In genomic region chr9:68976136-68976535, GRCm38 (mm10) we compare ENCODE assay signal across 18 mouse cellular contexts.
A peak's percentile ranks its signal among the peaks of the same experiment; 100 is the strongest.
DNase-seq lines count a peak whose midpoint lies in the region; ATAC-seq lines count a peak whose summit lies in the region.
"Had no signal": no experiment of that assay in that cellular context is flagged by ENCODE, and none has a peak within 500 bp of the region (broad histone marks: within the 10 kb centered on the region; RNA-seq: fewer than 3 reads in every experiment).

No protein-coding gene starts in this region.

- ATAC-seq in hindbrain, embryonic 11.5 days (ENCODE audit: low FRiP score): no peak
- no peak for ATAC-seq in hindbrain, embryonic 14.5 days (ENCODE audit: low FRiP score)
- no peak for ATAC-seq in embryonic facial prominence, embryonic 13.5 days (ENCODE audit: insufficient number of reproducible peaks, insufficient read depth, low FRiP score, low TSS enrichment, low read depth)
- ATAC-seq in activated CD4-positive, CD25-positive, alpha-beta regulatory T cell, adult 4 months: no peak
- ATAC-seq: intestine, embryonic 16.5 days; liver, embryonic 12.5 days had no signal

- H3K36me3 ChIP-seq in hindbrain, embryonic 11.5 days (ENCODE audit: control insufficient read depth, insufficient read depth, low read length): no peaks in the 10 kb centered on the region
- H3K36me3 ChIP-seq in hindbrain, embryonic 14.5 days (replicated peaks; ENCODE audit: control insufficient read depth, insufficient read depth): no peaks in the 10 kb centered on the region
- no peaks in the 10 kb centered on the region for H3K36me3 ChIP-seq in embryonic facial prominence, embryonic 13.5 days
- H3K36me3 ChIP-seq: embryonic facial prominence, embryonic 12.5 days; forebrain, embryonic 10.5 days; hindbrain, embryonic 13.5 days; liver, embryonic 12.5 days; lung, embryonic 15.5 days; neural tube, embryonic 13.5 days had no signal

- H3K9me3 ChIP-seq in hindbrain, embryonic 11.5 days (ENCODE audit: control insufficient read depth, low read length): no peaks in the 10 kb centered on the region
- no peaks in the 10 kb centered on the region for H3K9me3 ChIP-seq in hindbrain, embryonic 14.5 days (ENCODE audit: control insufficient read depth, low read length)
- H3K9me3 ChIP-seq in embryonic facial prominence, embryonic 13.5 days: no peaks in the 10 kb centered on the region
- H3K9me3 ChIP-seq: embryonic facial prominence, embryonic 12.5 days; forebrain, embryonic 10.5 days; hindbrain, embryonic 13.5 days; liver, embryonic 12.5 days; lung, embryonic 15.5 days; neural tube, embryonic 13.5 days had no signal

- no peaks in the 10 kb centered on the region for H3K27me3 ChIP-seq in hindbrain, embryonic 11.5 days (ENCODE audit: control insufficient read depth, insufficient read depth, low read length)
- no peaks in the 10 kb centered on the region for H3K27me3 ChIP-seq in hindbrain, embryonic 14.5 days (ENCODE audit: control insufficient read depth, insufficient read depth, low read length)
- H3K27me3 ChIP-seq in embryonic facial prominence, embryonic 13.5 days: no peaks in the 10 kb centered on the region; the same call in 1 of the 2 replicates
- H3K27me3 ChIP-seq: hindbrain, embryonic 13.5 days; lung, embryonic 15.5 days; neural tube, embryonic 13.5 days had no signal

- H3K4me1 ChIP-seq in hindbrain, embryonic 11.5 days (replicated peaks; ENCODE audit: control insufficient read depth, insufficient read depth, low read length): no peaks in the 10 kb centered on the region
- H3K4me1 ChIP-seq in hindbrain, embryonic 14.5 days (replicated peaks; ENCODE audit: control insufficient read depth, insufficient read depth, low read length): no peaks in the 10 kb centered on the region
- peaks cover 33% of the 10 kb centered on the region for H3K4me1 ChIP-seq in embryonic facial prominence, embryonic 13.5 days
- H3K4me1 ChIP-seq: liver, embryonic 12.5 days; lung, embryonic 15.5 days had no signal

- no peak overlapping the region for H3K4me2 ChIP-seq in hindbrain, embryonic 11.5 days (replicated peaks; ENCODE audit: low read depth, low read length)
- no peak overlapping the region for H3K4me2 ChIP-seq in hindbrain, embryonic 14.5 days (replicated peaks)
- no peak overlapping the region for H3K4me2 ChIP-seq in embryonic facial prominence, embryonic 13.5 days
- H3K4me2 ChIP-seq: embryonic facial prominence, embryonic 12.5 days; hindbrain, embryonic 13.5 days; liver, embryonic 12.5 days; lung, embryonic 15.5 days; neural tube, embryonic 13.5 days had no signal

- WGBS in hindbrain, embryonic 11.5 days: 45% methylated on average over 5 of the region's 5 CpGs
- WGBS in hindbrain, embryonic 14.5 days: 44% methylated on average over 5 of the region's 5 CpGs
- 48% methylated on average over 5 of the region's 5 CpGs for WGBS in embryonic facial prominence, embryonic 13.5 days

- H3K9ac ChIP-seq in hindbrain, embryonic 11.5 days (ENCODE audit: low read depth, low read length): no peak overlapping the region
- H3K9ac ChIP-seq in hindbrain, embryonic 14.5 days: no peak overlapping the region
- H3K9ac ChIP-seq in embryonic facial prominence, embryonic 13.5 days: no peak overlapping the region
- H3K9ac ChIP-seq: embryonic facial prominence, embryonic 12.5 days; hindbrain, embryonic 13.5 days; liver, embryonic 12.5 days; lung, embryonic 15.5 days; neural tube, embryonic 13.5 days had no signal

- no peak overlapping the region for H3K4me3 ChIP-seq in hindbrain, embryonic 11.5 days (ENCODE audit: low read depth, low read length)
- no peak overlapping the region for H3K4me3 ChIP-seq in hindbrain, embryonic 14.5 days (replicated peaks; ENCODE audit: low read length)
- no peak overlapping the region for H3K4me3 ChIP-seq in embryonic facial prominence, embryonic 13.5 days
- H3K4me3 ChIP-seq: embryonic facial prominence, embryonic 12.5 days; forebrain, embryonic 10.5 days; hindbrain, embryonic 13.5 days; liver, embryonic 12.5 days; lung, embryonic 15.5 days; neural tube, embryonic 13.5 days had no signal

- H3K27ac ChIP-seq in hindbrain, embryonic 11.5 days (ENCODE audit: low read depth, low read length): no peak overlapping the region
- no peak overlapping the region for H3K27ac ChIP-seq in hindbrain, embryonic 14.5 days
- H3K27ac ChIP-seq in embryonic facial prominence, embryonic 13.5 days: 0 out of 2 replicates have a peak overlapping the region, but pooled peaks have one; percentile 19
- H3K27ac ChIP-seq: embryonic facial prominence, embryonic 12.5 days; hindbrain, embryonic 13.5 days; kidney, postnatal 0 days; liver, embryonic 12.5 days; lung, embryonic 15.5 days; neural tube, embryonic 13.5 days had no signal

- DNase-seq in hindbrain, embryonic 11.5 days (ENCODE audit: low spot score): peak; percentile 26
- DNase-seq in hindbrain, embryonic 14.5 days (ENCODE audit: low spot score): no peak
- peak; percentile 57 for DNase-seq in embryo, embryonic 10 days (ENCODE audit: low spot score)
- peak; percentile 69 for DNase-seq in retina, embryonic 14.5 days (ENCODE audit: low spot score)
- no peak for DNase-seq in heart, adult 9 months (ENCODE audit: low spot score in 2 of 2)
- DNase-seq: cerebellum, postnatal 10 days; heart, adult 18-20 months; left cerebral cortex, postnatal 4 days had no signal

Comparison
In these comparisons a context has a peak if more than half of its experiments do, and no peak if none do; other contexts are left out.
1. DNase-seq: peak in hindbrain, embryonic 11.5 days (single experiment), embryo, embryonic 10 days (single experiment) and retina, embryonic 14.5 days (single experiment); none in hindbrain, embryonic 14.5 days (single experiment) and heart, adult 9 months (0 of 2).